Mouse (Mus musculus): Measurements from ENCODE around the gene Gpx2. TPM values are rescaled to one million over a fixed set of nuclear protein-coding genes. Genes with fewer than 3 reads are reported as not detected.

The Gpx2 gene
- polyA plus RNA-seq, 1 experiment from 2014 or later, result 21.3 TPM

GRCm38 (mm10) chr12:76770841-76771500, 24.4 kb downstream of the Gpx2 start:
- Histone ChIP-seq H3K27me3 (replicated peaks; ENCODE audit: insufficient read depth, low read length) (no peaks in the 10 kb centered on the region), H3K4me1 (ENCODE audit: insufficient read depth, low read depth, low read length) (no peaks in the 10 kb centered on the region)
- no peak for TF ChIP-seq EP300 (IDR thresholded peaks at IDR 0.05)

GRCm38 (mm10) chr12:76765901-76766630, 29.3 kb downstream of the Gpx2 start:
- Histone ChIP-seq H3K27ac (ENCODE audit: low read length) (peak overlapping the region; percentile 72), H3K4me2 (replicated peaks; ENCODE audit: low read depth, low read length) (peak overlapping the region; percentile 63), H3K36me3 (ENCODE audit: insufficient read depth, low read length) (no peaks in the 10 kb centered on the region), H3K9me3 (ENCODE audit: low read length) (no peaks in the 10 kb centered on the region), H3K9ac (replicated peaks; ENCODE audit: low read depth) (peak overlapping the region; percentile 55), H3K27me3 (replicated peaks; ENCODE audit: insufficient read depth, low read length) (no peaks in the 10 kb centered on the region), H3K4me3 (ENCODE audit: low read depth, low read length) (peak overlapping the region; percentile 64), H3K4me1 (ENCODE audit: insufficient read depth, low read depth, low read length) (no peaks in the 10 kb centered on the region)
- 26% methylated on average over 20 of the region's 20 CpGs for WGBS
- TF ChIP-seq CTCF (IDR thresholded peaks at IDR 0.05), result no peak
- TF ChIP-seq EP300 (IDR thresholded peaks at IDR 0.05), result no peak
- DNase-seq (ENCODE audit: low spot score) (peak; percentile 21), ATAC-seq (peak; percentile 36)

More at GRCm38 (mm10) chr12:76770841-76771500, 24.4 kb downstream of the Gpx2 start:
- WGBS, result 85% methylated on average over 5 of the region's 5 CpGs
- no peaks in the 10 kb centered on the region for H3K9me3 ChIP-seq (ENCODE audit: low read length)
- no peak overlapping the region for H3K4me3 ChIP-seq (ENCODE audit: low read depth, low read length)
- H3K4me2 ChIP-seq (replicated peaks; ENCODE audit: low read depth, low read length), result no peak overlapping the region
- ATAC-seq (no peak), DNase-seq (ENCODE audit: low spot score) (no peak)
- no peak overlapping the region for H3K27ac ChIP-seq (ENCODE audit: low read length)
- H3K9ac ChIP-seq (replicated peaks; ENCODE audit: low read depth), result no peak overlapping the region
- H3K36me3 ChIP-seq (ENCODE audit: insufficient read depth, low read length), result no peaks in the 10 kb centered on the region

GRCm38 (mm10) chr12:76765354-76765851, 30.0 kb downstream of the Gpx2 start, which contains the start of the genes Churc1 and Fntb:
Churc1 (plus strand) TSS chr12:76765538.
Fntb (plus strand) TSS chr12:76765589.
- WGBS, result under 1% methylated on average over 31 of the region's 31 CpGs

GRCm38 (mm10) chr12:76752652-76753318, 42.6 kb downstream of the Gpx2 start:
- Histone ChIP-seq H3K4me2 (replicated peaks; ENCODE audit: low read depth, low read length) (no peak overlapping the region), H3K9ac (replicated peaks; ENCODE audit: low read depth) (no peak overlapping the region), H3K4me1 (ENCODE audit: insufficient read depth, low read depth, low read length) (no peaks in the 10 kb centered on the region), H3K36me3 (ENCODE audit: insufficient read depth, low read length) (no peaks in the 10 kb centered on the region), H3K27ac (ENCODE audit: low read length) (no peak overlapping the region), H3K4me3 (ENCODE audit: low read depth, low read length) (no peak overlapping the region), H3K27me3 (replicated peaks; ENCODE audit: insufficient read depth, low read length) (no peaks in the 10 kb centered on the region), H3K9me3 (ENCODE audit: low read length) (no peaks in the 10 kb centered on the region)
- DNase-seq (ENCODE audit: low spot score) (peak; percentile 59), ATAC-seq (peak; percentile 41)
- WGBS, result 37% methylated on average over 14 of the region's 14 CpGs
- TF ChIP-seq CTCF (IDR thresholded peaks at IDR 0.05) (peak; percentile 71), EP300 (IDR thresholded peaks at IDR 0.05) (no peak)

More at GRCm38 (mm10) chr12:76765354-76765851, 30.0 kb downstream of the Gpx2 start, which contains the start of the genes Churc1 and Fntb:
- Histone ChIP-seq H3K9me3 (ENCODE audit: low read length) (no peaks in the 10 kb centered on the region), H3K27ac (ENCODE audit: low read length) (peak within 1 kb of the TSS; percentile 72), H3K4me2 (replicated peaks; ENCODE audit: low read depth, low read length) (peak within 1 kb of the TSS; percentile 63), H3K4me1 (ENCODE audit: insufficient read depth, low read depth, low read length) (no peaks in the 10 kb centered on the region), H3K4me3 (ENCODE audit: low read depth, low read length) (peak within 1 kb of the TSS; percentile 64), H3K36me3 (ENCODE audit: insufficient read depth, low read length) (no peaks in the 10 kb centered on the region), H3K27me3 (replicated peaks; ENCODE audit: insufficient read depth, low read length) (no peaks in the 10 kb centered on the region), H3K9ac (replicated peaks; ENCODE audit: low read depth) (peak within 1 kb of the TSS; percentile 55)
- DNase-seq (ENCODE audit: low spot score), result peak; percentile 96
- ATAC-seq, result peak; percentile 97
- TF ChIP-seq CTCF (IDR thresholded peaks at IDR 0.05) (peak; percentile 25), EP300 (IDR thresholded peaks at IDR 0.05) (peak; percentile 53; the same call in 1 of the 2 replicates)

- no peak for ATAC-seq
These were observed 44.4 kb downstream of the Gpx2 start for GRCm38 (mm10) chr12:76750866-76751459.

More at GRCm38 (mm10) chr12:76750866-76751459, 44.4 kb downstream of the Gpx2 start:
- Histone ChIP-seq H3K27me3 (replicated peaks; ENCODE audit: insufficient read depth, low read length) (no peaks in the 10 kb centered on the region), H3K9me3 (ENCODE audit: low read length) (no peaks in the 10 kb centered on the region), H3K27ac (ENCODE audit: low read length) (no peak overlapping the region), H3K4me1 (ENCODE audit: insufficient read depth, low read depth, low read length) (no peaks in the 10 kb centered on the region), H3K4me3 (ENCODE audit: low read depth, low read length) (no peak overlapping the region), H3K4me2 (replicated peaks; ENCODE audit: low read depth, low read length) (no peak overlapping the region), H3K9ac (replicated peaks; ENCODE audit: low read depth) (no peak overlapping the region), H3K36me3 (ENCODE audit: insufficient read depth, low read length) (no peaks in the 10 kb centered on the region)
- 75% methylated on average over 16 of the region's 16 CpGs for WGBS
- no peak for TF ChIP-seq CTCF (IDR thresholded peaks at IDR 0.05)
- TF ChIP-seq EP300 (IDR thresholded peaks at IDR 0.05), result no peak
- DNase-seq (ENCODE audit: low spot score), result peak; percentile 3

Other genes with a start within 250 kb of the Gpx2 start
- gene Sptb, start 85.0 kb downstream of the Gpx2 start, polyA plus RNA-seq (2015; fragmentation: Nextera tagmentation; extraction: Ambion mirVana), result 0.35 and 0.38 TPM in 2 replicates
- gene Churc1, start 30.0 kb downstream of the Gpx2 start, polyA plus RNA-seq (2015; fragmentation: Nextera tagmentation; extraction: Ambion mirVana), result 109 and 114 TPM in 2 replicates
- gene Fntb, start 30.0 kb downstream of the Gpx2 start, polyA plus RNA-seq (2015; fragmentation: Nextera tagmentation; extraction: Ambion mirVana), result 15.8 and 18.9 TPM in 2 replicates
- gene Rab15, start 27.4 kb upstream of the Gpx2 start, polyA plus RNA-seq (2015; fragmentation: Nextera tagmentation; extraction: Ambion mirVana), result 20.7 and 22.6 TPM in 2 replicates
- gene Max, start 166.6 kb upstream of the Gpx2 start, polyA plus RNA-seq (2015; fragmentation: Nextera tagmentation; extraction: Ambion mirVana), result 17.5 and 20.9 TPM in 2 replicates

All from lung, postnatal 0 days (tissue).